Mouse (Mus musculus): ENCODE results near the gene Tmem198. TPM values are rescaled to one million over a fixed set of nuclear protein-coding genes. Genes with fewer than 3 reads are reported as not detected.

Gene Tmem198
- polyA plus RNA-seq, 1 experiment from 2014 or later: 8.9 TPM

DNA sequence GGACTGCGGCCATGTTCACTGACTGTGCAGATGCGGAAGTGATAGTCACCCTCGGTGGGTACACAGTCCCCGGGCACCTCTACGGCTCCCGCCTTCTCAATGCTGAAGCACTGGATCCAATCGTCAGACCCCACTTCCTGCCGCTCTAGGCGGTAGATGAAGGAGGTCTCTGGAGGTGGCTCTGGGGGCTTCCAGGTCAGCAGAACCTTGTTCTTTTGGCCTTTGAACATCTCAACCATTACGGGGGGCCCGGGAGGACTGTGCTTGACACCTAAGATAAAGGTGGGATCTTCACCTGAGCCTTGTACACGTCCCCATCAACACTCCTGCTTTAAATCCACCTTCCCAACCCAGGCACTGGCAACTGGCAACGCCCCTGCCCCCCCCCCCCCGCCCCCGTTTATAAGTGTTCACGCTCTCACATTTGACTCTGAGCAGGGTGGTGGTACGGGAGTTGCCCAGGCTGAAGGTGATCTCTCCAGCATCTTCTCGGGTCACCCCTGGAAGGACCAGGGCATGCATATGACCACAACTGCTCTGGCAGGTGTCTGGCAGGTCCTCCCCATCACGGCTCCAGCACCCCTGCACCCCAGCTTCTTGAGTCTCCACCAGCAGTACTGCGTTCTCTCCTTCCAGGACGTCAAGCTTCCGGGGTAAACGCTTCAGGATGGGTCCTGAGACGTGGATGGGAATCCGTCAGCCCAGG is 23.8 kb downstream of the Tmem198 start:
- H3K4me2 ChIP-seq (ENCODE audit: low read depth, low read length, severe bottlenecking): no peak overlapping the region
- no peak overlapping the region for H3K9ac ChIP-seq (ENCODE audit: low read length)
- peaks cover 5% of the 10 kb centered on the region; the same call in 1 of the 2 replicates for H3K4me1 ChIP-seq (replicated peaks; ENCODE audit: control insufficient read depth, insufficient read depth, low read length)
- WGBS: 91% methylated on average over 23 of the region's 25 CpGs
- DNase-seq (ENCODE audit: low spot score): peak; percentile 47
- no peak for ATAC-seq (replicated peaks; ENCODE audit: low FRiP score)
- H3K4me3 ChIP-seq (ENCODE audit: low read depth, low read length): no peak overlapping the region
- peaks cover 8% of the 10 kb centered on the region for H3K36me3 ChIP-seq (ENCODE audit: control insufficient read depth, insufficient read depth, low read length)
- H3K27ac ChIP-seq (ENCODE audit: low read depth, low read length): no peak overlapping the region
- no peaks in the 10 kb centered on the region for H3K27me3 ChIP-seq (ENCODE audit: control insufficient read depth, insufficient read depth, low read length)
- H3K9me3 ChIP-seq (ENCODE audit: control insufficient read depth, low read length): no peaks in the 10 kb centered on the region

DNA sequence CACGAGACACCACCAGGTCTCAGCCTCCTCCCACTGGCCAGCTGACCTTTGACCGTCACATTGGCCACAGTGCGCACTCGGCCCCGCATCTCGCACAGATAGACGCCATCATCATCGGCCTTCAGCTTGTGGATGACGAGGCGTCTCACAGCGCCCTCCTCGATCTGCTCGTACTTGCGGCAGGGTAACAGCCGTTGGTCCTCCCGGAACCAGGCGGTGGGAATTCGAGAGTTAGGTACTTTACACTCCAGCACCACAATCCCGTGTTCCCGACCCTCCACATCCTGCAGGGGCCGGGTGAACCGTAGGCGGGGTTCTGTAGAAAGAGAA is 24.3 kb downstream of the Tmem198 start:
- ATAC-seq (replicated peaks; ENCODE audit: low FRiP score): no peak
- 63% methylated on average over 23 of the region's 23 CpGs for WGBS
- DNase-seq (ENCODE audit: low spot score): no peak
- Histone ChIP-seq H3K4me1 (replicated peaks; ENCODE audit: control insufficient read depth, insufficient read depth, low read length) (peaks cover 5% of the 10 kb centered on the region; the same call in 1 of the 2 replicates), H3K27ac (ENCODE audit: low read depth, low read length) (no peak overlapping the region), H3K9ac (ENCODE audit: low read length) (no peak overlapping the region), H3K4me3 (ENCODE audit: low read depth, low read length) (no peak overlapping the region), H3K9me3 (ENCODE audit: control insufficient read depth, low read length) (no peaks in the 10 kb centered on the region), H3K4me2 (ENCODE audit: low read depth, low read length, severe bottlenecking) (no peak overlapping the region), H3K27me3 (ENCODE audit: control insufficient read depth, insufficient read depth, low read length) (no peaks in the 10 kb centered on the region), H3K36me3 (ENCODE audit: control insufficient read depth, insufficient read depth, low read length) (peaks cover 8% of the 10 kb centered on the region)

DNA sequence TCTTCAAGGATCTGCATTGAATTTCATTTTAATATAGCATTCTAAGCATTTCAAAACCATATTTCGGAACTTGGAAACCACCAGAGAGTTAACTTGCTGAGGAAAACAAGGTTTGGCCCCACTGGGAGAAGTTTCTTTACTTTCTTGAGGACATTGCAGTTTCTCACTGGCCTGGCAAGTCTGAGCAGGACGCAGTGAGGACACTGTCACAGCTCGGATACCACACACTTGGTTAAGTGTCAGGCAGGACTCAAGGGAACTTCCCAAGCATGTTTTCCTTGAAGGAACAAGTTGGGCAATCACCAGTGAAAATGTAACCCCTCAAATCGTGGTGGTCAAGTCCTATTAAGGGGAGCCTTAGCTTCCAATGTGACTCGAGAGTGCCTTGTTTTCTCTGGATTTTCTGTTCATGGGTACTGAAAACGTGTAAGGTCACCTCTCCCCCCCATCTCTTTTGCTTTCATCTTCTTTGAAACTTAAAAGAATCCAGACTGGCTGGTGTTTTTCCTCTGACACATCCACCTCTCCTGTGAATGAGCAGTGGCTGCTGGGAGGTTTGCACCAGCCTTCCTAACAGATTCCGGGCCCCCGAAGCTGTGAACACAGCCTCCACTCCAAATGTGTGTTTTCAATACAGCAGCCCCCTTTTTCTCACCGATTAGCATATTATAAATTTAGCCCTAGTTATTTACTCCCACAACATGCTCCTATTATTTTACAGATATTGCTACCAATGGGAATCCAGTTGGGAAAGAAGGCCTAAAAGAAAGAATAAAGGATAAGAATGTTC is 25.1 kb downstream of the Tmem198 start:
- Histone ChIP-seq H3K4me2 (ENCODE audit: low read depth, low read length, severe bottlenecking) (peak overlapping the region; percentile 96), H3K27ac (ENCODE audit: low read depth, low read length) (no peak overlapping the region), H3K27me3 (ENCODE audit: control insufficient read depth, insufficient read depth, low read length) (no peaks in the 10 kb centered on the region), H3K4me1 (replicated peaks; ENCODE audit: control insufficient read depth, insufficient read depth, low read length) (peaks cover 5% of the 10 kb centered on the region; the same call in 1 of the 2 replicates), H3K9me3 (ENCODE audit: control insufficient read depth, low read length) (no peaks in the 10 kb centered on the region), H3K9ac (ENCODE audit: low read length) (peak overlapping the region; percentile 94), H3K36me3 (ENCODE audit: control insufficient read depth, insufficient read depth, low read length) (peaks cover 8% of the 10 kb centered on the region), H3K4me3 (ENCODE audit: low read depth, low read length) (peak overlapping the region; percentile 77)
- WGBS: 67% methylated on average over 9 of the region's 9 CpGs
- no peak for DNase-seq (ENCODE audit: low spot score)
- no peak for ATAC-seq (replicated peaks; ENCODE audit: low FRiP score)

- H3K9ac ChIP-seq (ENCODE audit: low read length): peak overlapping the region; percentile 94
- ATAC-seq (replicated peaks; ENCODE audit: low FRiP score) (peak; percentile 64), DNase-seq (ENCODE audit: low spot score) (peak; percentile 85)
- peak overlapping the region; percentile 55; the same call in 1 of the 2 replicates for H3K27ac ChIP-seq (ENCODE audit: low read depth, low read length)
- peaks cover 8% of the 10 kb centered on the region for H3K36me3 ChIP-seq (ENCODE audit: control insufficient read depth, insufficient read depth, low read length)
- H3K4me1 ChIP-seq (replicated peaks; ENCODE audit: control insufficient read depth, insufficient read depth, low read length): peaks cover 5% of the 10 kb centered on the region; the same call in 1 of the 2 replicates
- under 1% methylated on average over 83 of the region's 84 CpGs for WGBS
- peak overlapping the region; percentile 96 for H3K4me2 ChIP-seq (ENCODE audit: low read depth, low read length, severe bottlenecking)
- no peaks in the 10 kb centered on the region for H3K27me3 ChIP-seq (ENCODE audit: control insufficient read depth, insufficient read depth, low read length)
- H3K9me3 ChIP-seq (ENCODE audit: control insufficient read depth, low read length): no peaks in the 10 kb centered on the region
- peak overlapping the region; percentile 77 for H3K4me3 ChIP-seq (ENCODE audit: low read depth, low read length)
Measured at GRCm38 (mm10) chr1:75505159-75505955, 26.0 kb downstream of the Tmem198 start.

DNA sequence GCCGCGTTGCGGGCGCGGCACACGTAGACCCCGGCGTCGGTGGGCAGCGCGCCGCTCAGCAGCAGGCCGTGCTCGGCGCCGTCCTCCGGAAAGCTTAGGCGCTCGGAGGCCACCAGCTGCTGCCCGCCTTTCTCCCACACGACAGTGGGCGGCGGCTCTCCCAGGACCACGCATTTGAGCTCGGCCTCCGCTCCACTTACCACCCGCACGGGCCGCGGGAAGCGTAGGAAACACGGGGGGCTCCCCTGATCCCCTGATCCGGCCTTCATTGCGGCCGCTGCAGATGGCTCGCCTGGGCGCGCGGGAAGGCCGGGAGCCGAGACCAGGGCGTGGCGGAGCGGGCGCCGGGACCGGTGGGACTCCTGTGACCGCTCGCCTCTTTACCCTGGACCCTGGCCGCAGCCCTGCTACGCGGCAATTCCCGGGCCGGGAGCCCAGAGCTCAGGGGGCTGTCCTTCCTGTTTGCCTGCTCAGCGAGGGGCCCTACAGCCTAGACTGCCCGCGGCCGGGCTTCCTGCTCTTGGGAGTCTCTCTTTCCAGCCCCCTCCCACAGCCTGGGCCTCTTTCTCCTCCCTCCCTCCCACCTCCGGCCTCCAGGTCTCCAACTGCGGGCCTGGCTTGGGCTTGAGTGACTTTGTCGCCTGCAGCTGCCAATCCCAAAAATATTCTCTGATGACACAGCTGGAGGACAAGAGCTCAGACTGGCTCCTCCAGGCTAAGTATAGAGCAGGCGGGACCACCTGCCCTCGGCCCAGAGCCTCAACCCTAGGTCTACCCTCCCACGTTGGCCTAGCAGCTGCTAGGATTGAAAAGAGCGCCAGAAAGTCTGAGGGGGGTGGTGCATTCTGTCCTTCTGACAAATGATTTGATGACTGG is 26.9 kb downstream of the Tmem198 start, which contains the start of gene Obsl1:
Obsl1 (minus strand) TSS at position 497 of the 876 bp plus-strand sequence.
- Histone ChIP-seq H3K9me3 (ENCODE audit: control insufficient read depth, low read length) (no peaks in the 10 kb centered on the region), H3K4me1 (replicated peaks; ENCODE audit: control insufficient read depth, insufficient read depth, low read length) (peaks cover 5% of the 10 kb centered on the region; the same call in 1 of the 2 replicates), H3K4me3 (ENCODE audit: low read depth, low read length) (peak within 1 kb of the TSS; percentile 77), H3K9ac (ENCODE audit: low read length) (peak within 1 kb of the TSS; percentile 94), H3K27me3 (ENCODE audit: control insufficient read depth, insufficient read depth, low read length) (no peaks in the 10 kb centered on the region), H3K36me3 (ENCODE audit: control insufficient read depth, insufficient read depth, low read length) (peaks cover 5% of the 10 kb centered on the region), H3K4me2 (ENCODE audit: low read depth, low read length, severe bottlenecking) (peak within 1 kb of the TSS; percentile 96), H3K27ac (ENCODE audit: low read depth, low read length) (peak within 1 kb of the TSS; percentile 55)
- ATAC-seq (replicated peaks; ENCODE audit: low FRiP score) (peak; percentile 82), DNase-seq (ENCODE audit: low spot score) (peak; percentile 87)
- under 1% methylated on average over 63 of the region's 65 CpGs for WGBS

GRCm38 (mm10) chr1:75507006-75507405 is 27.7 kb downstream of the Tmem198 start, which contains the start of gene Inha:
Gene Inha (plus strand): TSS chr1:75507077.
- H3K4me3 ChIP-seq (ENCODE audit: low read depth, low read length): peak within 1 kb of the TSS; percentile 77
- H3K36me3 ChIP-seq (ENCODE audit: control insufficient read depth, insufficient read depth, low read length): no peaks in the 10 kb centered on the region
- peaks cover 5% of the 10 kb centered on the region; the same call in 1 of the 2 replicates for H3K4me1 ChIP-seq (replicated peaks; ENCODE audit: control insufficient read depth, insufficient read depth, low read length)
- DNase-seq (ENCODE audit: low spot score) (no peak), ATAC-seq (replicated peaks; ENCODE audit: low FRiP score) (no peak)
- WGBS: 78% methylated on average over 10 of the region's 10 CpGs
- no peaks in the 10 kb centered on the region for H3K9me3 ChIP-seq (ENCODE audit: control insufficient read depth, low read length)
- H3K9ac ChIP-seq (ENCODE audit: low read length): peak within 1 kb of the TSS; percentile 94
- H3K27ac ChIP-seq (ENCODE audit: low read depth, low read length): peak within 1 kb of the TSS; percentile 55
- no peaks in the 10 kb centered on the region for H3K27me3 ChIP-seq (ENCODE audit: control insufficient read depth, insufficient read depth, low read length)
- peak within 1 kb of the TSS; percentile 96 for H3K4me2 ChIP-seq (ENCODE audit: low read depth, low read length, severe bottlenecking)

- H3K9ac ChIP-seq (ENCODE audit: low read length): no peak overlapping the region
- DNase-seq (ENCODE audit: low spot score) (no peak), ATAC-seq (replicated peaks; ENCODE audit: low FRiP score) (no peak)
- H3K4me1 ChIP-seq (replicated peaks; ENCODE audit: control insufficient read depth, insufficient read depth, low read length): peaks cover 3% of the 10 kb centered on the region; the same call in 1 of the 2 replicates
- WGBS: 51% methylated on average over 20 of the region's 20 CpGs
- no peaks in the 10 kb centered on the region for H3K36me3 ChIP-seq (ENCODE audit: control insufficient read depth, insufficient read depth, low read length)
- H3K27me3 ChIP-seq (ENCODE audit: control insufficient read depth, insufficient read depth, low read length): no peaks in the 10 kb centered on the region
- no peak overlapping the region for H3K4me3 ChIP-seq (ENCODE audit: low read depth, low read length)
- no peaks in the 10 kb centered on the region for H3K9me3 ChIP-seq (ENCODE audit: control insufficient read depth, low read length)
- no peak overlapping the region for H3K4me2 ChIP-seq (ENCODE audit: low read depth, low read length, severe bottlenecking)
- H3K27ac ChIP-seq (ENCODE audit: low read depth, low read length): no peak overlapping the region
Measured at GRCm38 (mm10) chr1:75509586-75509985, 30.3 kb downstream of the Tmem198 start.
